In genomic region chr1:178454125-178454524, GRCm38 (mm10) we compare ENCODE assay signal across 18 mouse cellular contexts. TPM values are rescaled to one million over a fixed set of nuclear protein-coding genes. Genes with fewer than 3 reads are reported as not detected.
DNase-seq lines count a peak whose midpoint lies in the region; ATAC-seq and TF ChIP-seq lines count a peak whose summit lies in the region.
"Had no signal": no experiment of that assay in that cellular context is flagged by ENCODE, and none has a peak within 500 bp of the region (broad histone marks: within the 10 kb centered on the region; RNA-seq: fewer than 3 reads in every experiment).

No protein-coding gene starts in this region.

- no peak overlapping the region for H3K9ac ChIP-seq in hindbrain, postnatal 0 days (replicated peaks; ENCODE audit: low read length)
- no peak overlapping the region for H3K9ac ChIP-seq in hindbrain, embryonic 11.5 days (ENCODE audit: low read depth, low read length)
- H3K9ac ChIP-seq: embryonic facial prominence, embryonic 13.5 days; heart, embryonic 13.5 days; limb, embryonic 12.5 days; liver, embryonic 14.5 days; neural tube, embryonic 15.5 days had no signal

- no peaks in the 10 kb centered on the region for H3K9me3 ChIP-seq in hindbrain, postnatal 0 days (ENCODE audit: low read length)
- H3K9me3 ChIP-seq in hindbrain, embryonic 11.5 days (ENCODE audit: control insufficient read depth, low read length) = no peaks in the 10 kb centered on the region
- H3K9me3 ChIP-seq: embryonic facial prominence, embryonic 13.5 days; heart, embryonic 13.5 days; limb, embryonic 12.5 days; neural tube, embryonic 15.5 days had no signal

- H3K4me1 ChIP-seq in hindbrain, postnatal 0 days (ENCODE audit: insufficient read depth, low read length) = no peaks in the 10 kb centered on the region
- H3K4me1 ChIP-seq in hindbrain, embryonic 11.5 days (replicated peaks; ENCODE audit: control insufficient read depth, insufficient read depth, low read length) = no peaks in the 10 kb centered on the region
- H3K4me1 ChIP-seq: embryonic facial prominence, embryonic 13.5 days; heart, embryonic 13.5 days; limb, embryonic 12.5 days; neural tube, embryonic 15.5 days had no signal

- no peaks in the 10 kb centered on the region for H3K27me3 ChIP-seq in hindbrain, postnatal 0 days (ENCODE audit: insufficient read depth, low read length)
- no peaks in the 10 kb centered on the region for H3K27me3 ChIP-seq in hindbrain, embryonic 11.5 days (ENCODE audit: control insufficient read depth, insufficient read depth, low read length)
- H3K27me3 ChIP-seq: embryonic facial prominence, embryonic 13.5 days; heart, embryonic 13.5 days; limb, embryonic 12.5 days; neural tube, embryonic 15.5 days had no signal

- no peak overlapping the region for H3K27ac ChIP-seq in hindbrain, postnatal 0 days
- H3K27ac ChIP-seq in hindbrain, embryonic 11.5 days (ENCODE audit: low read depth, low read length) = no peak overlapping the region
- H3K27ac ChIP-seq: embryonic facial prominence, embryonic 13.5 days; heart, embryonic 13.5 days; limb, embryonic 12.5 days; liver, embryonic 14.5 days; neural tube, embryonic 15.5 days had no signal

- H3K36me3 ChIP-seq in hindbrain, postnatal 0 days (ENCODE audit: insufficient read depth, low read length) = no peaks in the 10 kb centered on the region
- no peaks in the 10 kb centered on the region for H3K36me3 ChIP-seq in hindbrain, embryonic 11.5 days (ENCODE audit: control insufficient read depth, insufficient read depth, low read length)
- H3K36me3 ChIP-seq: embryonic facial prominence, embryonic 13.5 days; heart, embryonic 13.5 days; limb, embryonic 12.5 days; neural tube, embryonic 15.5 days had no signal

- H3K4me2 ChIP-seq in hindbrain, postnatal 0 days (ENCODE audit: low read depth, low read length) = no peak overlapping the region
- H3K4me2 ChIP-seq in hindbrain, embryonic 11.5 days (replicated peaks; ENCODE audit: low read depth, low read length) = no peak overlapping the region
- H3K4me2 ChIP-seq: embryonic facial prominence, embryonic 13.5 days; heart, embryonic 13.5 days; limb, embryonic 12.5 days; neural tube, embryonic 15.5 days had no signal

- peak; percentile 37 for DNase-seq in hindbrain, postnatal 0 days (ENCODE audit: low spot score)
- DNase-seq in hindbrain, embryonic 11.5 days (ENCODE audit: low spot score) = no peak
- peak; percentile 94 for DNase-seq in cerebellum, adult 11 months
- DNase-seq in cerebellum, adult 9-10 months = peak; percentile 98
- DNase-seq in layer of hippocampus, adult 9-11 months = peak; percentile 46
- no peak for DNase-seq in spleen, postnatal 36 days (ENCODE audit: low spot score in 2 of 2)
- no peak for DNase-seq in adrenal gland, postnatal 10 days
- DNase-seq: gastrocnemius, postnatal 14 days; heart, postnatal 4 days; spleen, adult 18-20 months; thymus, postnatal 25 days had no signal

- WGBS in hindbrain, postnatal 0 days = 71% methylated on average over 3 of the region's 3 CpGs
- 78% methylated on average over 3 of the region's 3 CpGs for WGBS in hindbrain, embryonic 11.5 days

- TF ChIP-seq CTCF in hindbrain, postnatal 0 days (IDR thresholded peaks at IDR 0.05; ENCODE audit: low read depth) = no peak

- H3K4me3 ChIP-seq in hindbrain, postnatal 0 days (ENCODE audit: low read length) = no peak overlapping the region
- no peak overlapping the region for H3K4me3 ChIP-seq in hindbrain, embryonic 11.5 days (ENCODE audit: low read depth, low read length)
- H3K4me3 ChIP-seq: embryonic facial prominence, embryonic 13.5 days; heart, embryonic 13.5 days; limb, embryonic 12.5 days; neural tube, embryonic 15.5 days had no signal

- peak; percentile 56; the same call in 1 of the 2 replicates for ATAC-seq in hindbrain, postnatal 0 days
- ATAC-seq in hindbrain, embryonic 11.5 days (ENCODE audit: low FRiP score) = no peak
- no peak for ATAC-seq in megakaryocyte, adult 5-6 weeks (ENCODE audit: poor library complexity, severe bottlenecking)
- ATAC-seq: lung, postnatal 0 days had no signal

RNA-seq across cellular contexts. Expression of gene Efcab2, which starts 48.2 kb away (rescaled TPM):
- total RNA-seq in hindbrain, postnatal 0 days (2014; rRNA removed) = 2.5 and 2.9 TPM in 2 replicates
- 12.7 and 14.0 TPM in 2 replicates for polyA plus RNA-seq in hindbrain, postnatal 0 days (2015; fragmentation: Nextera tagmentation; extraction: Ambion mirVana)
- polyA plus RNA-seq in hindbrain, embryonic 11.5 days (2014; fragmentation: Nextera tagmentation; extraction: Ambion mirVana) = 8.3 and 8.7 TPM in 2 replicates
- 0.80 and 1.2 TPM in 2 replicates for total RNA-seq in megakaryocyte, adult 5-6 weeks (2015)
- total RNA-seq in megakaryocyte, adult 5-6 weeks (2017) = 2.0 and 2.8 TPM in 2 replicates
- total RNA-seq in adrenal gland, postnatal 10 days (2021) = 1 to 10 TPM; 2.8 to 4.6 TPM

Comparison
In these comparisons a context has a peak if more than half of its experiments do, and no peak if none do; other contexts are left out.
1. DNase-seq: peak in hindbrain, postnatal 0 days (single experiment), cerebellum, adult 11 months (single experiment), cerebellum, adult 9-10 months (single experiment) and layer of hippocampus, adult 9-11 months (single experiment); none in hindbrain, embryonic 11.5 days (single experiment), spleen, postnatal 36 days (0 of 2) and adrenal gland, postnatal 10 days (single experiment).